Mouse (Mus musculus): ENCODE data around the gene Impdh2. TPM values are rescaled to one million over a fixed set of nuclear protein-coding genes. Genes with fewer than 3 reads are reported as not detected.

Impdh2 gene
- polyA plus RNA-seq, 1 experiment: 39.0 TPM

DNA sequence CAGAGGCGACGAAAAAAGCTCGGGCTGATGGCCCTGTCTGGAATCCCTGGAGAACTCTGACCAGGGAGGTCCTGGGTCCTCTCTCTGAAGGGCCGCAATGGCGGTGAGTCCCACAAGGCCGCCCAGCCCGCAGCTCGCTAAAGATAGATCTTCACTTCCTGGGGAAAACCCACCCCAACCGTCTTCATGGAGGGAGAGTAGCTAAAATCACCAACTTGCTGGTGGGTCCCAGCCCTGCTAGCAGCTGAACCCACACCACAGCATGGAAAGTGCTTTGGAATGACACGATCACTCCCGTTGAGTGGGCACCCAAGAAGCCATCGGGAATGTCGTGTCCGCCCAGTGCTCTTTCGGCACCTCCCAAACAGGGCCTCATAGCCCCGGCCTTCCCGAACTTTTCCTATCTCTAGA, 8.4 kb downstream of the Impdh2 start:
- Histone ChIP-seq H3K4me3 (replicated peaks) (peak overlapping the region; percentile 99), H3K36me3 (replicated peaks; ENCODE audit: low read length) (peaks cover 57% of the 10 kb centered on the region), H3K27me3 (replicated peaks) (no peaks in the 10 kb centered on the region), H3K4me1 (peaks cover 84% of the 10 kb centered on the region), H3K9me3 (no peaks in the 10 kb centered on the region)
- TF ChIP-seq GATA1 (IDR thresholded peaks at IDR 0.05; ENCODE audit: borderline replicate concordance, low read length) (no peak), FLI1 (IDR thresholded peaks at IDR 0.05; ENCODE audit: low read length) (no peak)

- H3K9me3 ChIP-seq: no peaks in the 10 kb centered on the region
- TF ChIP-seq GATA1 (IDR thresholded peaks at IDR 0.05; ENCODE audit: borderline replicate concordance, low read length) (no peak), FLI1 (IDR thresholded peaks at IDR 0.05; ENCODE audit: low read length) (0 out of 2 replicates have a peak, but pooled peaks have one; percentile 27)
- H3K36me3 ChIP-seq (replicated peaks; ENCODE audit: low read length): peaks cover 57% of the 10 kb centered on the region
- H3K4me3 ChIP-seq (replicated peaks): peak within 1 kb of the TSS; percentile 99
- H3K4me1 ChIP-seq: peaks cover 85% of the 10 kb centered on the region
- H3K27me3 ChIP-seq (replicated peaks): no peaks in the 10 kb centered on the region
These were observed 9.5 kb downstream of the Impdh2 start, which contains the start of gene Dalrd3 for GRCm38 (mm10) chr9:108569381-108570206. TSS of gene Dalrd3 (plus strand) at chr9:108569886.

GRCm38 (mm10) chr9:108570207-108570896, 10.3 kb downstream of the Impdh2 start:
- Histone ChIP-seq H3K4me3 (replicated peaks) (peak overlapping the region; percentile 99), H3K9me3 (no peaks in the 10 kb centered on the region), H3K4me1 (peaks cover 84% of the 10 kb centered on the region), H3K36me3 (replicated peaks; ENCODE audit: low read length) (peaks cover 57% of the 10 kb centered on the region), H3K27me3 (replicated peaks) (no peaks in the 10 kb centered on the region)
- no peak for TF ChIP-seq GATA1 (IDR thresholded peaks at IDR 0.05; ENCODE audit: borderline replicate concordance, low read length)
- TF ChIP-seq FLI1 (IDR thresholded peaks at IDR 0.05; ENCODE audit: low read length): no peak

- no peaks in the 10 kb centered on the region for H3K27me3 ChIP-seq (replicated peaks)
- H3K4me3 ChIP-seq (replicated peaks): peak overlapping the region; percentile 34
- TF ChIP-seq GATA1 (IDR thresholded peaks at IDR 0.05; ENCODE audit: borderline replicate concordance, low read length) (no peak), FLI1 (IDR thresholded peaks at IDR 0.05; ENCODE audit: low read length) (no peak)
- peaks cover 78% of the 10 kb centered on the region for H3K4me1 ChIP-seq
- no peaks in the 10 kb centered on the region for H3K9me3 ChIP-seq
- H3K36me3 ChIP-seq (replicated peaks; ENCODE audit: low read length): peaks cover 60% of the 10 kb centered on the region
These were observed 11.4 kb downstream of the Impdh2 start for GRCm38 (mm10) chr9:108571401-108571973.

DNA sequence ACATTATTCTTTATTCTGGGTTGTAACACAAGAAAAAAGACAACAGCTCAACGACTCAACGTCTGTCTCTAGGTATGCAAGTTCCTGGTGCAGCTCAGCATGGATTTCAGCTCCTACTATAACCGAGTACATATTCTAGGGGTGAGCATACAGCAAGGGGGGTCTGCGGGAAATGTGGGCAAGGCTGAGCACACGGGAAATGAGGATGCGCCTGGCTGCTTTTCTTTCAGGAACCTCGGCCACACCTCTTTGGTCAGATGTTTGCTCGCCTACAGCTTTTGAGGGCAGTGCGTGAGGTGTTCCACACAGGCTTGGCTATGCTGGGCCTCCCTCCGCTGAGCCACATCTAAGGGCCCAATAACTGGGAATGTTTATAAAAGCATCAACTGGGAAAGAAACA, 12.2 kb downstream of the Impdh2 start:
- TF ChIP-seq FLI1 (IDR thresholded peaks at IDR 0.05; ENCODE audit: low read length) (no peak), GATA1 (IDR thresholded peaks at IDR 0.05; ENCODE audit: borderline replicate concordance, low read length) (no peak)
- Histone ChIP-seq H3K27me3 (replicated peaks) (no peaks in the 10 kb centered on the region), H3K4me3 (replicated peaks) (no peak overlapping the region), H3K36me3 (replicated peaks; ENCODE audit: low read length) (peaks cover 62% of the 10 kb centered on the region), H3K9me3 (no peaks in the 10 kb centered on the region), H3K4me1 (peaks cover 81% of the 10 kb centered on the region)

DNA sequence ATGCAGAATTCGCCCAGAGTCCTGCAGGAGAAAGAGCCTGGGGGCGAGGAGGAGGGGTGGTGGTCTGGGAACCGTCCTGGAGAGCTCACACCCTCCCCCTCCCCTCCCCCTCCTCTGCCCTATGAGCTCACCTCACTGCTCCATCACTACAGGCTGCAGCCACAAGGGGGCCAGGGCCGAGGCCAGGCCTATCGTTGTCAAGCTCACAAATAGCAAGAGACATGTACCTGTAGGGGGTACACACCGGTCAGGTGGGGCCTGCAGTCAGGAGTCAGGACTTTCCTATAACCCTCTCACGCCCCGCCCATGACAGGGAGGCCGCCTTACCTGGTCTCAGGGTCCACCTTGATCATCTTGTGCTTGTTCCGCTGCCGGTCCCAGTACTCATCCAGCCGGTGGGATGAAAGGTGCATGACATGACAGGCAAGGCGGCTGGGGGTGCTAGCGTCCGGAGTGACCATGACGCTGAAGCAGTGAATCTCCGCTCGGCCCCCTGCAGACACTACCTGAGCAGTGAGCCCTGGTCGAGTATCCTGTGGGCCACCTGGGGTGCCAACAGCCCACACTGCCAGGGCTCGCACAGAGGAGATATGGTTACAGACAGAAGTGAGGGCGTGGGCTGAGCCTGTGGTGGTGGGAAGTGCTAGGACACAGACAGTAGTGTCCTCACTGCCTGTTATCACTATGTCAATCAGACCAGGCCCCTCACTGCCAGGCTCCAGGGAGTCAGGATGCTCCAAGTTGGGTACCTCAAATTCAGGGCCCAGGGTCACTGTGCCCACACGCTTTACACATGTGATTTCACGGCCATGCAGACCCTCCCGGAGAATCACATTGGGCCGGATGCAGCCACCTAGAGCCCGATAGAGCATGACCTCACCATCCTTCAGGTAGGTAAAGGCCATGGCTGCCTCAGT, 13.9 kb downstream of the Impdh2 start:
- Histone ChIP-seq H3K27me3 (replicated peaks) (no peaks in the 10 kb centered on the region), H3K4me3 (replicated peaks) (no peak overlapping the region), H3K4me1 (peaks cover 86% of the 10 kb centered on the region), H3K36me3 (replicated peaks; ENCODE audit: low read length) (peaks cover 62% of the 10 kb centered on the region), H3K9me3 (no peaks in the 10 kb centered on the region)
- TF ChIP-seq FLI1 (IDR thresholded peaks at IDR 0.05; ENCODE audit: low read length) (no peak), GATA1 (IDR thresholded peaks at IDR 0.05; ENCODE audit: borderline replicate concordance, low read length) (no peak)

DNA sequence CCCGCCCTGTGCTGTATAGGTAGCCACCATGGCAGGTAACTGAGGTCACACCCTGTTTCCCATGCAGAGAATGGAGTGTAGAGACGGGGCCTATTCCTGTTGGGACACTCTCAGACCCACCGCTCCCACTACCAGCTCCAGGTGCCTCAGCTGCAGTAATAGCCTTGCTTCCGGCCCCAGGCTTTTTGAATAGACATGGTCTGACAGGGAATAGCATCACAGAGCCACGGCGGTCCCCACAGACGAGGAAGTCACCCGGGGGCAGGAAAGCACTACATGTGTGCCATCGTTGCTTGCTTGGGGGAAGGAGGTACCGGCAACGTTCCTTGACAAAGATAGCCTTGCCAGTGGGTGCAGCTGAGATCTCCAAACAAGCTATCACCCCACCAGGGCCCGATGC, 14.8 kb downstream of the Impdh2 start:
- Histone ChIP-seq H3K4me3 (replicated peaks) (no peak overlapping the region), H3K9me3 (no peaks in the 10 kb centered on the region), H3K27me3 (replicated peaks) (no peaks in the 10 kb centered on the region), H3K4me1 (peaks cover 87% of the 10 kb centered on the region), H3K36me3 (replicated peaks; ENCODE audit: low read length) (peaks cover 64% of the 10 kb centered on the region)
- TF ChIP-seq GATA1 (IDR thresholded peaks at IDR 0.05; ENCODE audit: borderline replicate concordance, low read length) (no peak), FLI1 (IDR thresholded peaks at IDR 0.05; ENCODE audit: low read length) (no peak)

DNA sequence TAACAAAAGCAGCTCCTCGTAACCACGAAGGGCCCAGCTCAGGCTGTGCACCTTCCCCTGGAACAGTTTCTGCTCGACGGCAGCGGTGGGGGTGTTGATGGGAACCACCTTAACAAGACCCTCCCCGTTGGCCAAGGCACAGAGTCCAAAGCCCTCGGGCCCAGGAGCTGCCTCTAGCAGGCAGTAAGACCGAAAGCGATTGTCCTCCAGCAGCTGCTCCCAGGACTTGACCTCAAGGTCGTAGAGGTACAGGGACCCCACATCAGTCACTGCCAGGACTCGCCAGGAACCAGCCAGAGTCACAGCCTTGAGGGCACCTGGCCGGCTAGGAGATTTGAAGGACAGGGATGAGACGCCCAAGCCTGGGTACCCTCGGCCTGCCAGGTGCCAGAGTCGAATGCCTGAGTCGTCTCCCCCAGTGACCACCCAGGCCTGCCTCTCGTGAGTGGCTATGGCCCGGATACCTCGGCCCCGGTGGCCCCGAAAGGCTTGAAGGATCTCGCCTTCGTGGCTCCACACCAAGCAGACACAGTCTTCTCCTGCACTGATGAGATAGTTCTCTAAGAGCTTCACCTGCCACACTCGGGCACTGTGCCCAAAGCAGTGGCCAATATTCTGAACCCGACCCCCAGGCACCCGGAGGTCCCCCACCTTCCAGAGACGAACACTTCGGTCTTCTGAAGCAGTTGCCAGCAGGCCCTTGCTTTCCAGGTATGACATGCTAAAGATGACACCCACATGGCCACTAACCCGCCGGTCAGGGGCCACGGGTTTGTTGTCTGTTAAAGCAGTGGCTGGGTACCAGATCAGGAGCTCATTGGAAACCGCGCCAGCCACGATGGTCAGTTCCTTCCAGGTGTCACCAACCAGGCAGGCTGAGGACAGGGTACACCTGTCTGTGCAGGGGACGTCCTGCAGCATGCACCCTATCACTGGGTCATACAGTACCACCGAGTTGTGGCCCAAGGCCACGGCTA, 15.5 kb downstream of the Impdh2 start:
- Histone ChIP-seq H3K4me1 (peaks cover 85% of the 10 kb centered on the region), H3K4me3 (replicated peaks) (peak overlapping the region; percentile 23), H3K27me3 (replicated peaks) (no peaks in the 10 kb centered on the region), H3K36me3 (replicated peaks; ENCODE audit: low read length) (peaks cover 63% of the 10 kb centered on the region), H3K9me3 (no peaks in the 10 kb centered on the region)
- no peak for TF ChIP-seq FLI1 (IDR thresholded peaks at IDR 0.05; ENCODE audit: low read length)
- no peak for TF ChIP-seq GATA1 (IDR thresholded peaks at IDR 0.05; ENCODE audit: borderline replicate concordance, low read length)

Measured in megakaryocyte, embryonic 14.5 days (primary cell).